Mouse (Mus musculus) kidney, postnatal 0 days (tissue): ENCODE measurements around the gene Bhlhe23. TPM values are rescaled to one million over a fixed set of nuclear protein-coding genes. Genes with fewer than 3 reads are reported as not detected.

Experiments used
- ATAC-seq: fragments of 200-750 bp; cut with Nextera tagmentation; replicated peaks from 2 replicates; pipeline ENCODE4 v1.8.0; 2017; ENCODE audit warnings: low read depth, moderate number of reproducible peaks, moderate TSS enrichment, moderate library complexity; ENCODE audit not compliant: low FRiP score
- DNase-seq: peaks from one replicate; pipeline ENCODE4 v3.0.0-alpha.2; 2016; ENCODE audit warnings: low spot score
- H3K27ac ChIP-seq: fragments of 300-500 bp; sonication (generic); 2 replicates; pipeline ENCODE4 v1.5.1; 2014; ENCODE audit warnings: mild to moderate bottlenecking
- H3K27me3 ChIP-seq: fragments of 300-500 bp; sonication (generic); 2 replicates; pipeline ENCODE4 v1.6.1; 2014; ENCODE audit warnings: low read length, mixed read lengths; ENCODE audit not compliant: insufficient read depth
- H3K36me3 ChIP-seq: fragments of 300-500 bp; sonication (generic); 2 replicates; pipeline ENCODE4 v1.6.1; 2014; ENCODE audit warnings: low read length, mixed read lengths; ENCODE audit not compliant: insufficient read depth
- H3K4me1 ChIP-seq: fragments of 300-500 bp; sonication (generic); replicated peaks from 2 replicates; pipeline ENCODE4 v1.6.1; 2014; ENCODE audit warnings: antibody characterized with exemption, low read length, mixed read lengths; ENCODE audit not compliant: insufficient read depth
- H3K4me2 ChIP-seq: fragments of 300-500 bp; sonication (generic); 2 replicates; pipeline ENCODE4 v1.6.1; 2014; ENCODE audit warnings: mild to moderate bottlenecking, low read length, moderate library complexity, mixed read lengths
- H3K4me3 ChIP-seq: fragments of 300-500 bp; sonication (generic); replicated peaks from 2 replicates; pipeline ENCODE4 v1.5.1; 2014; ENCODE audit warnings: low read depth, low read length
- H3K9ac ChIP-seq: fragments of 300-500 bp; sonication (generic); 2 replicates; pipeline ENCODE4 v1.6.1; 2014; ENCODE audit warnings: low read depth, low read length
- H3K9me3 ChIP-seq: fragments of 300-500 bp; sonication (generic); replicated peaks from 2 replicates; pipeline ENCODE4 v1.6.1; 2016; ENCODE audit warnings: low read length, inconsistent platforms, mixed read lengths
- CTCF ChIP-seq: IDR thresholded peaks from 2 replicates; pipeline ENCODE4 v1.5.1; 2016; ENCODE audit warnings: antibody characterized with exemption, low read depth, mild to moderate bottlenecking, moderate library complexity
- WGBS: fragments of 180-500 bp; shearing (Covaris S2); extraction: QIAGEN DNeasy Blood & Tissue Kit; methylation state at CpG from one replicate; pipeline ENCODE4 v1.1.7; 2014; 5-methylcytosine and 5-hydroxymethylcytosine counted together
- polyA plus RNA-seq: library from polyadenylated mRNA; unstranded; fragments of >200 nt; fragmentation: Nextera tagmentation; extraction: Ambion mirVana; gene quantifications from 2 replicates; pipeline ENCODE4 v1.2.1, GENCODE M21; 2015

Gene Bhlhe23
- polyA plus RNA-seq, 1 experiment from 2014 or later: not detected

DNA sequence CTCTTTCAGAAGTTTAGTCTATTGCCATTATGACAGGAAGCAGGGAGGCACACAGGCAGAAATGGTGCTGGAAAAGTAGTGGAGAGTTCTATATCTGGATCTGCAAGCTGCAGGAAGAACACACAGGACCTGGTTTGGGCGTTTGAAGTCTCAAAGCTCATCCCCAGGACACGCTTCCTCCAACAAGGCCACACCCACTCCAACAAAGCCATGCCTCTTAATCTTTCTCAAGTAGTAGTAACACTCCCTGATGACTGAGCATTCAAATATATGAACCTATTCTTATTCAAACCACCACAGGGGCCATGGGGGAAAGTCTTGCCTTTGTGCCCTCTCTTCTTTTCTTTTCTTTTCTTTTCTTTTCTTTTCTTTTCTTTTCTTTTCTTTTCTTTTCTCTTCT lies 3.6 kb upstream of the Bhlhe23 start:
- Histone ChIP-seq H3K27me3 (peaks cover 36% of the 10 kb centered on the region), H3K4me2 (no peak overlapping the region), H3K9ac (no peak overlapping the region), H3K27ac (no peak overlapping the region), H3K4me3 (no peak overlapping the region), H3K4me1 (peaks cover 5% of the 10 kb centered on the region; the same call in 1 of the 2 replicates), H3K36me3 (no peaks in the 10 kb centered on the region), H3K9me3 (no peaks in the 10 kb centered on the region)
- ATAC-seq: no peak
- TF ChIP-seq CTCF: no peak
- no peak for DNase-seq
- 17% methylated on average over 2 of the region's 2 CpGs for WGBS

DNA sequence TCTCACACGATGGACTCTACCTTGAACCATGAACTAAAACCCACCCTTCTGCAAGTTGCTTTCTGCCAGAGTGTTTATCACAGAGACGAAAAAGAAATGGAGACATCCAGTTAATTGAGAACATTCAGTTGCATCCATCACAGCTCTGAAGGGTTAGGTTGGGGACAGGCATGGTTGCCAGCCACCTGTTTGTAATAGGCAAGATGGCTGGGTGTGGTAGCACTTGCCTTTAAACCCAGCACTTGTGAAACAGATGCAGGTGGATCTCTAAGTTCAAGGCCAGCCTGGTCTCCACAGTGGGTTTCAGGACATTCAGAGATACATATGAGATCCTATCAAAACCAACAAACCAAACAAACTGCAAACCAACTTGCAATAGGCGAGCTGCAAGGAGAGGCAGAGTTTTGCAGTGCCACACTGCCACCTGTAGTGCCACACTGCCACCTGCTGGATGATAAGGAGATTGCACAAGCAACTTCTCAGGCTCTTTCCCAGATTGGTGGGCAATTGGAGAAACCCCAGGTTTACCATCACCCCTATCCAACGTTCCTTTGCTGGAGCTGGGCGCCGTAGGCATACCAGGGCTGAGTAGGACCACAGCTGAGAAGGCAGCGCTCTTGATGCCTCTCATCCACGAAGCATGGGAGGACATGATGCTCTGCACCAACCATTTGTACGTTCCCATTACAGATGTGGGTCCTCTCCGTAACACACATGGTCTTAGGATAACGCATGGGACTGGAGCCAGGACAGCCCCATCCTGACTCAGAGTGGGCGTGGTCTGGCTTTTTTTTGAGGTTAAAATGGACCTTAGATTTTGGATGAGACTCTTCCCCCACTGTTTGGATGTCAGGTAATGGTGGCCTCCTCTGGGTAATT lies 2.8 kb upstream of the Bhlhe23 start:
- peaks cover 42% of the 10 kb centered on the region for H3K27me3 ChIP-seq
- peak; percentile 69 for DNase-seq
- H3K4me1 ChIP-seq: peaks cover 5% of the 10 kb centered on the region; the same call in 1 of the 2 replicates
- 25% methylated on average over 12 of the region's 12 CpGs for WGBS
- no peak overlapping the region for H3K4me3 ChIP-seq
- H3K4me2 ChIP-seq: no peak overlapping the region
- no peaks in the 10 kb centered on the region for H3K9me3 ChIP-seq
- ATAC-seq: no peak
- H3K9ac ChIP-seq: no peak overlapping the region
- TF ChIP-seq CTCF: peak; percentile 93
- H3K27ac ChIP-seq: no peak overlapping the region
- H3K36me3 ChIP-seq: no peaks in the 10 kb centered on the region

DNA sequence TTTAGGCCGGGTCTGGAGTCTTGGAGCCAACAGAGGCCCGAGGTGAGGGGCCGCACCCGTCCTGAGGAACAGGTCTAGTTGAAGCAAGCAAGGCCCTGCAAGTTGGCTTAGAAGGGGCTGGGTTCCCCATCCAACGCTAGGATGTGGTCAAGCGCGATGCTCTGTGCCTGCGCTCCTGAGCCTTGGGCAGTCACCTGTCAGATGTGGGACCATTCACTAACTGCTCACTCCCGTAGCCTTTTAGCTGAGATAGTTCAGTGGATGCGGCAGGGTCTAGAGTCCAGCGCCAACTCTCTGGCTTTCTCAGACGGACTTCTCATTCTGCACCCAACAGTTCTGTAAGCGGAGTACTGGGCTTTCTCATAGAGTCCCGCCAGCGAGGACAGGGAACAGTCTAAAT lies 1.1 kb downstream of the Bhlhe23 start:
- WGBS: 3% methylated on average over 15 of the region's 15 CpGs

DNA sequence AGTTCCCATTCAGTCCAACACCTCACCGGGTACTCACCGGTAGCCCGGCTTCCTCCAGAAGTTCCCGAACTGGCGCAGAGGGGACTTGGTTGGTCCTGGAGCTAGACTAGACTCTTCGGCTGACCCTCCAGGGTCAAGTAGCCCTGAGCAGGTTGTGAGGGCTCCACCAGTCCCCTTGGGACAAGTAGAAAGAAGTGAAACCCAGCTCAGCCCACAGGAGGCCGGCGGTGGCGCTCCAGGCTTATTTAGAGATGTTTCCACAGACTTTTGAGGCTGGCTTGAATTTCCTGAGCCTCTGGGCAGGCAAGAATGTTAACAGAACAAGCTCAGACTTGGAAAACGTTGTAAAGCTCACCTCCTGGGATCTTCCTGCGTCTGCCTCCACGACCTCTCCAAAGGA lies 1.5 kb downstream of the Bhlhe23 start:
- Histone ChIP-seq H3K27me3 (peaks cover 55% of the 10 kb centered on the region), H3K9me3 (no peaks in the 10 kb centered on the region), H3K9ac (no peak overlapping the region), H3K36me3 (no peaks in the 10 kb centered on the region), H3K4me1 (peaks cover 5% of the 10 kb centered on the region; the same call in 1 of the 2 replicates), H3K4me2 (no peak overlapping the region), H3K27ac (no peak overlapping the region), H3K4me3 (no peak overlapping the region)
- TF ChIP-seq CTCF: no peak
- 2% methylated on average over 12 of the region's 12 CpGs for WGBS
- no peak for ATAC-seq
- DNase-seq: no peak

More for the DNA sequence above, 1.1 kb downstream of the Bhlhe23 start:
- peaks cover 55% of the 10 kb centered on the region for H3K27me3 ChIP-seq
- H3K9ac ChIP-seq: no peak overlapping the region
- H3K4me3 ChIP-seq: no peak overlapping the region
- no peak overlapping the region for H3K27ac ChIP-seq
- H3K4me1 ChIP-seq: peaks cover 5% of the 10 kb centered on the region; the same call in 1 of the 2 replicates
- TF ChIP-seq CTCF: no peak
- no peaks in the 10 kb centered on the region for H3K9me3 ChIP-seq
- DNase-seq (no peak), ATAC-seq (no peak)
- H3K36me3 ChIP-seq: no peaks in the 10 kb centered on the region
- no peak overlapping the region for H3K4me2 ChIP-seq

DNA sequence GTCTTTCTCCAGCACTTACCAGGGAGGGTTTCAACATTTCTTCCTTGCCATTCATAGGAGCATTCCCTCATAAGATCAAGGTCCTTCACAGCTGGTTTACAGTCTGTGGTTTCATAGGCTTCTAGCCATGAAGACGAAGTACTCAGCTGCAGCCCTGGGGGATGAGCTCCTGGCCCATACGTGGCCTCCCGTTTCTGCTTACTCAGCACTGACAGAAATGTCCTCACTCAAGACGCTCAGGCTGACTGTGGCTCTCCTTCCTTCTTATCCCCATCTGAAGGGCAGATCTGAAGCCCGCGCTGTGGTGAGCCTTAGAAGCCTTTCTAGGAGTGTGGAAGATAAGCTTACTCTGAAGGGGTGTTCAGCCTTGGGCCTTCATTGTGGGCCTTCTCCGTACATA lies 11.0 kb downstream of the Bhlhe23 start:
- Histone ChIP-seq H3K27ac (no peak overlapping the region), H3K9ac (no peak overlapping the region), H3K4me1 (no peaks in the 10 kb centered on the region), H3K36me3 (no peaks in the 10 kb centered on the region), H3K27me3 (no peaks in the 10 kb centered on the region), H3K4me3 (no peak overlapping the region), H3K4me2 (no peak overlapping the region), H3K9me3 (no peaks in the 10 kb centered on the region)
- 74% methylated on average over 7 of the region's 7 CpGs for WGBS
- DNase-seq (no peak), ATAC-seq (no peak)
- TF ChIP-seq CTCF: no peak

DNA sequence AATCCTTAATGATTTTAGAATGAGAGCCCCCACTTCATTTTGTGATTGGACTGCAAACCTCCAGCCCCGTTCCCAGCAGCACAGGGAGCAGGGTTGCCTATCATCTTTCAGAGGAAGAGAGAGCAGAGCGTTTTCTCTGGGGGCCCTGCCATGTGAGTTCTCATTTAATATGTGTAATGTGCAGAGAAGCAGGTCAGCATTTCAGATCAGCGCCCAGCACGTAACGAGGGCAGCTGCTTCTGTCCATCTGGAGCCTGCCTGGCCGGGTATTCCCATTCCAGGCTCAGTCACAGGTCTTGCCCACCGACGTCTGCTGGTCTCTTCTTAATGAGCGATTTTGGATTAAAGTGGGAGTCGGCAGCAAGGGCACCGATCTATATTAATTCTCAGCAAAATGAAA lies 11.7 kb downstream of the Bhlhe23 start:
- 67% methylated on average over 11 of the region's 11 CpGs for WGBS
- H3K4me1 ChIP-seq: no peaks in the 10 kb centered on the region
- no peaks in the 10 kb centered on the region for H3K9me3 ChIP-seq
- no peak overlapping the region for H3K27ac ChIP-seq
- no peaks in the 10 kb centered on the region for H3K36me3 ChIP-seq
- no peak overlapping the region for H3K4me3 ChIP-seq
- no peak for TF ChIP-seq CTCF
- no peaks in the 10 kb centered on the region for H3K27me3 ChIP-seq
- no peak overlapping the region for H3K9ac ChIP-seq
- no peak overlapping the region for H3K4me2 ChIP-seq
- ATAC-seq (no peak), DNase-seq (no peak)
